Mouse (Mus musculus) heart, adult 2 months (tissue): ENCODE measurements at regions not wholly inside any gene's neighbourhood (a gene's known extent, or its start where the extent isn't known, plus 50 kb on each side); places are given as distances from the start of the nearest gene placed in this dataset.

Experiments
- DNase-seq, 2 experiments: peaks; one replicate each; pipeline ENCODE4 v3.0.0; 2021
- H3K27ac ChIP-seq: fragments of 200-600 bp; 2 replicates; pipeline ENCODE4 v1.8.1; 2022
- H3K27me3 ChIP-seq: fragments of 200-500 bp; 2 replicates; pipeline ENCODE4 v1.6.1; 2012; ENCODE audit warnings: mild to moderate bottlenecking, low read length, inconsistent platforms, mixed read lengths; ENCODE audit not compliant: control insufficient read depth, insufficient read depth
- H3K36me3 ChIP-seq: fragments of 200-500 bp; 2 replicates; pipeline ENCODE4 v1.6.1; 2012; ENCODE audit warnings: low read length, inconsistent platforms; ENCODE audit not compliant: control insufficient read depth, insufficient read depth
- H3K4me1 ChIP-seq: fragments of 200-500 bp; 2 replicates; pipeline ENCODE4 v1.6.1; 2011; ENCODE audit warnings: low read length; ENCODE audit not compliant: control insufficient read depth, insufficient read depth
- H3K4me3 ChIP-seq: fragments of 200-600 bp; 2 replicates; pipeline ENCODE4 v1.8.1; 2022
- H3K79me2 ChIP-seq: fragments of 200-500 bp; replicated peaks from 2 replicates; pipeline ENCODE4 v1.6.1; 2012; ENCODE audit warnings: mild to moderate bottlenecking, inconsistent platforms, low read length, moderate library complexity, mixed read lengths; ENCODE audit not compliant: control insufficient read depth, insufficient read depth
- H3K9ac ChIP-seq: fragments of 200-500 bp; 2 replicates; pipeline ENCODE4 v1.6.1; 2012; ENCODE audit warnings: low read depth, mild to moderate bottlenecking, control low read depth, inconsistent platforms, low read length, mixed read lengths
- CTCF ChIP-seq: fragments of 200-600 bp; IDR thresholded peaks from 2 replicates; pipeline ENCODE4 v1.8.1; 2022; ENCODE audit warnings: antibody characterized with exemption, mild to moderate bottlenecking, moderate library complexity
- EP300 ChIP-seq: fragments of 200-500 bp; IDR thresholded peaks from 2 replicates; pipeline ENCODE4 v1.6.1; 2011; ENCODE audit warnings: low read depth, low read length, control low read depth; ENCODE audit not compliant: insufficient read depth
- POLR2A ChIP-seq: fragments of 200-500 bp; IDR thresholded peaks from 2 replicates; pipeline ENCODE4 v1.6.1; 2011; ENCODE audit warnings: mild to moderate bottlenecking, low read depth, low read length, control low read depth; ENCODE audit not compliant: insufficient read depth
- WGBS: fragments of 180-500 bp; shearing (Covaris S2); methylation state at CpG from one replicate; pipeline ENCODE4 v1.1.7; 2018; 5-methylcytosine and 5-hydroxymethylcytosine counted together
- intact Hi-C: fragments of 180-260 bp; cut with DNase I; formaldehyde crosslinking; loops from one replicate; pipeline ENCODE4 v1.15.1; 2025

DNA sequence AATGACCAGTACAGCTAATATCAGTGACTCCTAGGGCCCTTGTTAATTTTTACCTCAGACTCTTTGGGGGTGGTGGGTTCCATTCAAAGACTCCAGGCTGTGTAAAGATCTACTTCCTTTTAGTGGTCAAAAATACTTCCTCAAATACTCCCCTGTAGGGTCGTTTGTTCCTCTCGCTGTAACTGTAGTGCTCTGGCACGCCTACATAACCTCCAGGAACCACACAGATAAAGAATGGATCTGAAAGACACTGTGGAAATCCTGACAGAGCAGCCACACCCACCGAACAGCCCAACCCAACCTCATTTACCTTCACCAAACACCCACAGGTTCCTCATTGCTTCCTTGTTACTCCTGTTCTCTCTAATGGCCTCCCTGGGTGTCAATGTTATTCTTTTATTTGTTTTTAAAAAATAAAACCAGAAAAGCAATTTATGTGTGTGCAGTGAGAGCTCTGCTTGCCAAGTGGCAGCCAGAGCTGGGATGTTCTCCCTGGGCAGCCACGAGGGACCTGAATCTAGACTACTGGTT, 119.7 kb downstream of the Mtx3 start:
- H3K79me2 ChIP-seq = no peaks in the 10 kb centered on the region
- WGBS = 63% methylated on average over 5 of the region's 5 CpGs
- intact Hi-C loops = no loop called here

DNA sequence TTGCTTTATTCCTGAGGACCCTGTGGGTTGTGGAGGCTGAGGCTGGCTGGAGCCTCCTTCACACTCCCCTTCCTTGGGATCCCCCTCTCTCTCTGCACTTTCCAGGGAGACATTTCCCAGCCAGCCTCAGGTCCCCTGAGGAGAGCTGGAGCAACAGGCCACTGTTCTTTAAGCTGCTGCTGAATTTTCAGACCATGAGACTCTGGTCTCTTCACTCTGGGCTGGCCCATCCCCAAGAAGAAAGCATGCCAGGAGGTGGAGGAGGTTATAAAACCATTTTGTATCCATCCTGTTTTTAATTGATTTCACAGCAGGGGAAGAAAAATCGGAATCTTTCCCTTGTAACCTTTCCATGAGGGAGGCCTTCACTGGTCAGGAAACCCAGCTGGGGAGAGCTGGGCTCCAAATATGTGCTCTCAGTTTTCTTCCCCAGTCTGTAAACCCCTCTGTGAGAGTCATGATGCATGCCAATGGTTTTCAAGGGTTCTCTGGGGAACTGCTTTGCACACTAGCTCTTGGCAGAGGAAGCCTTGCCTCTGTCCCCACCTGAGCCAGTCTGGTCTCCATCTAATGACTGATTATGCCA, 122.6 kb downstream of the Mtx3 start:
- H3K27me3 ChIP-seq = no peaks in the 10 kb centered on the region
- H3K4me3 ChIP-seq = no peak overlapping the region
- 24% methylated on average over 1 of the region's 1 CpGs for WGBS
- TF ChIP-seq EP300 (no peak), POLR2A (no peak), CTCF (no peak)
- H3K79me2 ChIP-seq = no peaks in the 10 kb centered on the region
- no peak overlapping the region for H3K9ac ChIP-seq
- no peaks in the 10 kb centered on the region for H3K36me3 ChIP-seq
- intact Hi-C loops = no loop called here
- H3K27ac ChIP-seq = no peak overlapping the region
- DNase-seq = no peak
- H3K4me1 ChIP-seq = no peaks in the 10 kb centered on the region; the same call in 1 of the 2 replicates

More for the DNA sequence above, 119.7 kb downstream of the Mtx3 start:
- no peaks in the 10 kb centered on the region for H3K27me3 ChIP-seq
- no peak overlapping the region for H3K4me3 ChIP-seq
- H3K9ac ChIP-seq = no peak overlapping the region
- DNase-seq = no peak
- H3K4me1 ChIP-seq = no peaks in the 10 kb centered on the region; the same call in 1 of the 2 replicates
- no peak overlapping the region for H3K27ac ChIP-seq
- H3K36me3 ChIP-seq = no peaks in the 10 kb centered on the region
- TF ChIP-seq POLR2A = no peak
- TF ChIP-seq EP300 = no peak
- TF ChIP-seq CTCF = no peak

DNA sequence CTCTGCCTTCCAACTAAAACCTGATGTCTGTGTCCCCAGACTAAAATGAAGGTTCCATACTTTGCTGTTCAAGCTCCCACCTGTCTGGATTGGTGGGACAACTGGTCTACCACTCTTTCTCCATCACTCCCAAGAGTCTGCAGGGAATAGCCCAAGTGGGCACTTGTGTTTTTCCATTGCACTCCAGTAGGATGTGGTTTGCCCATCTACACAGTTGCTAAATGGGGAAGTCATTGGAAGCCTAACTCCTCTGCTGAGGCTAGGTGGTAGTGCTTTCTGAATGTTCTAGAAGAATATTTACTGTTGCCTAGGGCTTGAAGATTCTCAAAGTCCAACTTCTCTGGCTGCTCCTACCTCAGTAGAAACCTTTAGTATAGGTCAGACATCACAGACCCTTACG, 125.0 kb downstream of the Mtx3 start:
- DNase-seq = no peak
- H3K4me3 ChIP-seq = no peak overlapping the region
- H3K27me3 ChIP-seq = no peaks in the 10 kb centered on the region
- H3K79me2 ChIP-seq = no peaks in the 10 kb centered on the region
- intact Hi-C loops = no loop called here
- 97% methylated on average over 1 of the region's 1 CpGs for WGBS
- no peak for TF ChIP-seq POLR2A
- TF ChIP-seq EP300 = no peak
- TF ChIP-seq CTCF = no peak
- no peaks in the 10 kb centered on the region for H3K36me3 ChIP-seq
- no peak overlapping the region for H3K27ac ChIP-seq
- H3K9ac ChIP-seq = no peak overlapping the region
- H3K4me1 ChIP-seq = no peaks in the 10 kb centered on the region; the same call in 1 of the 2 replicates

DNA sequence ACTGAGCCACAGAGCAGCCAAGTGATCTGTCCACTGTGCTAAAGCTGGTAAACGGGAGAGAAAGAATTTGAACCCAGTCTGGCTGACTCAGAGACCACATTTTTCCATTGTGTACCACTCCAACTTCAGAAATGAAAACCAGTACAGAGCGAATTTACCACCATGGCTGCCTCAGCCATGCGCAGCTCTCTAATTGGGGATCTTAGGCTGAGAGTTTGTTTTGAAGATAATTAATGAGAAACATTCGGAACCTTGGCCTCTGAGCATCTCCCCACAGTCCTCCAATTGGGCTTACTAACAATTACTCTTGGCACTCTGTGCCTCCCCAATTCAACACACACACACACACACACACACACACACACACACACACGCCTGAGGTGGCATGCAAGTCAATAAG, 128.3 kb downstream of the Mtx3 start:
- intact Hi-C loops = no loop called here
- Histone ChIP-seq H3K79me2 (no peaks in the 10 kb centered on the region), H3K4me1 (no peaks in the 10 kb centered on the region; the same call in 1 of the 2 replicates), H3K9ac (no peak overlapping the region), H3K27me3 (no peaks in the 10 kb centered on the region), H3K36me3 (no peaks in the 10 kb centered on the region), H3K4me3 (no peak overlapping the region), H3K27ac (no peak overlapping the region)
- WGBS = 90% methylated on average over 5 of the region's 5 CpGs
- no peak for TF ChIP-seq POLR2A
- TF ChIP-seq CTCF = no peak
- no peak for TF ChIP-seq EP300
- no peak for DNase-seq

DNA sequence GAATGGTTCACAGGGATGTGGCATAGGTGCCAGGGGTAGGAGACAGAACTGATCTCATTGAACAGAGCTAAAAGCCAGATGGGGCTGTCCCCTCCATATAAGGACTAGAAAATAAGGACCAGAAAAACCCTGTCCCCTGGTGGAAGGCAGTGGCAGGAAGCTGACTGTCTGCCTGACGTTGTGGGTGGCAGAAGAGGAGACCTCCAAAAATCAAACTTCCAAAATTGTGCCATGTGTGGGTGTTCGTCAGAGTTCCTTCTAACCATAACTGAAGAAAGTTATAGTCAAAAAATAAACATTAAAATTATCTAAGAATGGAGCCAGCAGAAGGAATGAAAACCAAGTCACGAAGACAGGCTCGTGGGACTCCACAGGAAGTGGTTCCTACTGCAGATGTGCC, 129.2 kb downstream of the Mtx3 start:
- no peak overlapping the region for H3K4me3 ChIP-seq
- DNase-seq = no peak
- no peak overlapping the region for H3K9ac ChIP-seq
- 48% methylated on average over 4 of the region's 4 CpGs for WGBS
- intact Hi-C loops = no loop called here
- no peak overlapping the region for H3K27ac ChIP-seq
- no peaks in the 10 kb centered on the region; the same call in 1 of the 2 replicates for H3K4me1 ChIP-seq
- TF ChIP-seq CTCF = no peak
- TF ChIP-seq EP300 = no peak
- TF ChIP-seq POLR2A = no peak
- no peaks in the 10 kb centered on the region for H3K27me3 ChIP-seq
- H3K79me2 ChIP-seq = no peaks in the 10 kb centered on the region
- H3K36me3 ChIP-seq = no peaks in the 10 kb centered on the region
